Mouse (Mus musculus) leukemia stem cell, adult 10-12 weeks (primary cell): ENCODE data around the gene Tmem183a. TPM values are rescaled to one million over a fixed set of nuclear protein-coding genes. Genes with fewer than 3 reads are reported as not detected.

Experiments used
- polyA plus RNA-seq: library from polyadenylated mRNA; stranded (reverse); fragments of >175 nt; gene quantifications from 2 replicates; pipeline ENCODE4 v1.2.3, GENCODE M21; 2012; ENCODE audit warnings: low replicate concordance

Tmem183a gene
- 16.0 and 26.1 TPM in 2 replicates for polyA plus RNA-seq

GRCm38 (mm10) chr1:134361857-134362212 lies at the start of gene Tmem183a:
TSS of gene Tmem183a (minus strand) at chr1:134361979.

DNA sequence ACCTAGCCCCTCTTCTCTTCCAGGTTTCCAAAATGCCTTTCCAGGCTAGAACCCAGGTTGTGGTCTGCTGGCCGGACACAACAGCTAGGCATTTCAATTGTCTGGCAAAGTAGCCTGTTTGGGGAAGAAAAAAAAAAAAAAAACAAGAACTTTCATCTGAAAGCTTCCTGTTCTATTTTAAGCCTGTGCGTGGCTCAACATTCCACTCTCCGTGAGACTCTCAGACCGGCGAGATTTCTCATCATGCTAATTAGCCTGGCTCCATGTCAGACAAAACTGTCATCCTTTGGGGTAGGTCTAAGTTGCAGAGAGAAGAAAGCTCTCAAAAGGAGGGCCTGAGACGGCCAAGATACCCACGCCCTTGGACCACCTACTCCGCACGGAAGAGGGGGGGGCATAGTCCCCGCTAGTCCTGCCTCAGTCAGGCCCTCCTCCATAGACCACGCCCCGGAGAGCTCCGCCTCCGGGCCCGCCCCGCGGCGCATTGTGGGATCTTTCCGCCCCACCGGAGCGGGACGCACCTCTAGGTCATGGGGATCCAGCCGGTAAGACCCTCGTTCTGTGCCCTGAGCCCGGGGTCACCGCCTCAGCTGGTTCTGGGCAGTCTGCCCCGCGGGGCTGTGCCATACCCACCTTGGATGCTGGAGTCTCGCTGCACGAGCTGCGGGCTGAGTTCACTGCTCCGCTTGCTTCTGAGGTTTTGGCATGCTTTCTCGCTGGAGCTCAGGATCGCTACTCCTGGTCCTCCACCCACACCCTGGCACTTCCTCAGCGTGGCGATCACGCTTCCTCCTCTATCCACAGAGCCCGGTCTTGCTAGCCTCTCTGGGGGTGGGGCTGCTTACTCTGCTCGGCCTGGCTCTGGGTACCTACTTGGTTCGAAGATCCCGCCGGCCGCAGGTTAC lies 44.0 kb upstream of the Tmem183a start, which contains the start of gene Cyb5r1:
TSS of gene Cyb5r1 (plus strand) at position 51 of the 905 bp plus-strand sequence.

GRCm38 (mm10) chr1:134385666-134386065 lies 23.9 kb upstream of the Tmem183a start, which contains the start of gene 4933406M09Rik:
TSS of gene 4933406M09Rik (plus strand) at chr1:134385940.

DNA sequence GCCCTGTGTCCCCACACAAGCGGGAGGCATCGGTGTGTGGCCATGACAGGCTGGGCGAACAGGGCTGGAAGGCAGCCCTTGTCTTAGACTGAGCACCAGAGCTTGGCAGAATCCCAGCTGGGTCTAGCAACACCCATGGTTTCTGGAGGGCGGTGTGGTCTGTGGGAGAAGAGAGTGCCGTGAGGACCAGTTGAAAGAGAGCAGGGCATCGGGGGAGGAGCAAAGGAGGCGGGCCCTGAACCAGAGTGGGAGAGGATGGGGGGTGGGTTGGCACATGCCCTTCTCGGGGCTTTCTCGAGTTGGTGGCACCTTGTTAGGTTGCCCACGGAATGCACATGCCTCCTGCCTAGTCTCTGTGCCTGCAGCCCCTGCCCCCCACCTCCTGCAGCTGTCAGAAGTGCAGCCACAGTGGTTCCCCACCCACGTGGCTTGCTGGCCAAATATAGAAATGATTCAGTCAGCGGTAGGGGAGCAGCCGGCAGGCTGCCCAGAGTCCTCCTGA lies 29.0 kb downstream of the Tmem183a start, which contains the start of gene Ppfia4:
TSS of gene Ppfia4 (minus strand) at position 159 of the 502 bp plus-strand sequence.

Other genes with a start within 250 kb of the Tmem183a start
- 0.30 and 0.48 TPM in 2 replicates for gene Chil1, start 179.8 kb downstream of the Tmem183a start, polyA plus RNA-seq
- gene Mybph, start 168.5 kb downstream of the Tmem183a start, polyA plus RNA-seq: not detected in 2 replicates
- 0.05 TPM in 1 of 2 replicates, not detected in the other for gene Adora1, start 126.5 kb downstream of the Tmem183a start, polyA plus RNA-seq
- not detected in 2 replicates for gene Myog, start 72.0 kb downstream of the Tmem183a start, polyA plus RNA-seq
- 16.4 and 17.5 TPM in 2 replicates for gene Ppfia4, start 29.1 kb downstream of the Tmem183a start, polyA plus RNA-seq
- not detected in 2 replicates for gene 4933406M09Rik, start 24.0 kb upstream of the Tmem183a start, polyA plus RNA-seq
- 16.2 and 24.8 TPM in 2 replicates for gene Cyb5r1, start 43.6 kb upstream of the Tmem183a start, polyA plus RNA-seq
- 75.8 and 107 TPM in 2 replicates for gene Adipor1, start 53.4 kb upstream of the Tmem183a start, polyA plus RNA-seq
- 4.6 and 12.8 TPM in 2 replicates for gene Klhl12, start 93.6 kb upstream of the Tmem183a start, polyA plus RNA-seq
- gene Rabif, start 132.7 kb upstream of the Tmem183a start, polyA plus RNA-seq: 7.8 and 10.0 TPM in 2 replicates
- gene Mgat4e, start 187.7 kb upstream of the Tmem183a start, polyA plus RNA-seq: not detected in 2 replicates
- 9.7 and 15.2 TPM in 2 replicates for gene Kdm5b, start 198.2 kb upstream of the Tmem183a start, polyA plus RNA-seq